Mouse (Mus musculus) cerebellum, adult 18-20 months (tissue): ENCODE data around the gene Slc44a3.
A peak's percentile ranks its signal among the peaks of the same experiment; 100 is the strongest.

Source experiments
- DNase-seq, 2 experiments: peaks; one replicate each; pipeline ENCODE4 v3.0.0; 2021

Gene Slc44a3

DNA sequence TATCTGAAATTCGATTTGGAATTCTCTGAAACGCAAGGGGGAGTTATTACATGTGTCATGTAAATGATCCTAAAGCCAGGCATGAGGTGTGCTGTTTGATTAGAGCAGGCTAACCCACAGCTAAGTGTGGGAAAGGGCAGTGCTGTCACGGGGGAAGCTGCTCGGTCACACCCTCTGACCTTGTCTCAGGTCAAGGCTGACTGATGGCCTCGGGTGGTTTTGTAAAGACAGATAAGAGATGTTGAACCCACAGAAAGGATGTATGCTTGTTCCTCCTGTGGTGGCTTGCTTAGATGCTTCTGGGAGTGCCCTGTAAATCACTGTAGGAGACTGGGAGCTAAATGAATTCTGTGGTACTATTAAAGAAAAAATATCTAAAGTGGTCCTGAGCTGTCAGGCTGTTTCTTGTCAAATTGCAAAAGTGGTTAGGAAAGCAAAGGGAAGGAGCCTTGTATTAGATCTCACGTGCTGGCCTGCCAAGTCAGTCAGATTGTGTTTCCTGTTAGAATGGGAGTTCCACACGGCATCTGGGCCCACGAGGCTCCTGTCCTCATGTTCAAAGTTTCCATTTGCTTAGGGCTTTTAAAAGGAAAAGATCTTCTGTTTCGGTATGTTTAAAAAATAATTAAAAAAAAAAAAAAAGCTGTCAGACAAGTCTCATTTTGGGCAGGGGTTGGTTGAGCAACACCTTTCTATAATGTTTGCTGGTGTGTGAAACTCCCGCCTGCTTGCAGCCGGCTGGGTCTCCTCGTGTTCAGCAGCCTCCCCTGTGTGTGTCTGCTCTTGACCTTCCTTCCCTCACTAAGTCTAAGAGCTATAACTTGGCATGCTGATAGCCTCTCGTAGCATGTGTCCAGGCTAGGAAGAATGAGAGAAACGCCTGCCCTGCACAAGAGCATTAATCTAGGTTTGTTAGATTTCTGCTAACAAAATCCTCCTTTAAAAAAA, 73.4 kb downstream of the Slc44a3 start:
- DNase-seq: no peak

DNA sequence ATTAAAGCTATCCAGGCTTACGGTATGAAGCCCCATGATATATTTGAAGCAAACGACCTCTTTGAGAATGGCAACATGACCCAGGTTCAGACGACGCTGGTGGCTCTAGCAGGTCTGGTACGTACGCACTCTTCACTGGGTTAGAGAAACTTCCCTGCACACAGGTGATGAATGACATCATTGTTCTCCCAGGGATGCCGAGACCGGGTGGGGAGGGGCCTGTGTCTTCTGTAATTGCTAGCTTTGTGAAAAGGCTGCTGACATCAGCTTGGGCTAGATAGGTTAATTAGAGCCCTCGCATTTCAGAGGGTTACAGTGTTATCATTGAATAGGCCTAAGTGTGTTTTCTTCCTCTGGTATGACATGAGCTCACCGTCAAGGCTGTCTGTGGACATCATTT, 80.8 kb downstream of the Slc44a3 start:
- no peak for DNase-seq

DNA sequence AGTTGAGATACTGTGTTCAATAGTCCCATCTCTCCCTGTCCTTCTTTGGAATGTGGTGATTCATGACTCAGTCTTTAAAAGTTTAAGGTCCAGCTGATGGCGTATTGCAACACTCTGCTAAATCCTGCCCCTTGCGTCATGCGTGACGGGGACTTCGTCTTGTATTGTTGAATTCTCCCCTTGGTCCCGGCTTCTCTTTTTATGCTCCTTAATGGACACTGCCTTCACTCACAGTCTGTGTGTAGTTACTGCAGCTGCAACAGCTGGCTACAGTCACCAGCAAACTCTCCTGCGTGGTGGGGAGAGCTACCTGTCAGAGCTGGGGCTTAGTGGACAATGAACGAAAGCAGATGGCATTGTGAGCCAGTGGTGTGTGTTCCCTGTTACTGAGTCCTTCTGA, 82.7 kb downstream of the Slc44a3 start:
- DNase-seq: no peak

DNA sequence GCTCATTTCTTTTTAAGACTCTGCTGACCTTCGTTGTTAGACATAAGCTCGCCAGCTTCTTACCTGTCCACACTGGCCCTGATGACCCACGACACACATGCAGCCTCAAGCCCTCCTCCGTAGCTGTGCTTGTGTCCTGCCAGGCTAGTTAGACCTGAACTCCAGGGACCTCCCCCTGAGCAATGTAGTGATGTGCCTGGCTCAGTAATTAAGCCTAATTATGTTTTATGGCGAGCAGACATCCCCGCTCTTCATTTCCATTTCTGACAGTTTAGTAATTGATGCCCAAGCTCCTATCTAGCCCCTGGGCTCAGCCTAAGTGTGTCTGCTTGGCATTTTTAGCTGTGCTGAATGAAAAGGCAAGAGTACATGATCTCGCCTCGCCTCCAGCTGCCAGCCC, 83.6 kb downstream of the Slc44a3 start:
- DNase-seq: no peak

DNA sequence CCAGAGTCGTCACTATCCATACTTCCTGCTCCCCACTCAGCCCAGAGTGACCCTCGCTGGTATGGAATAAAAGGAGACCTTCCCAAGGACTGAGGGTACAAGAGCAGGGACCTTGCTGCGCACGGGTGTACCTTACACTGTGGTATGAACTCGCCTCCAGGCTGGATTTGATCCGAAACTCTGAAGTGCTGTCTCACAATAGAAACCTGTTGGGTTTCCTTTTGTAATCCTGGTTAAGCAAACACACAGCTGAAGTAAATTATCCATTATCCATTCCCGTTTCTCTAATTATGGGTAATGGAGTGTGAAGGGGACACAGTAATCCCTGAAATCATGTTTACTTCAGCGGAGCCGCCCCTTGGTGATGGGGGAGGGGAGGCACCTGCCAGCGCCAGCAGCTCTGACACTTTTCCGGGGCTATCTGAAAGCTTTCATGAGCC, 84.2 kb downstream of the Slc44a3 start:
- DNase-seq: no peak

DNA sequence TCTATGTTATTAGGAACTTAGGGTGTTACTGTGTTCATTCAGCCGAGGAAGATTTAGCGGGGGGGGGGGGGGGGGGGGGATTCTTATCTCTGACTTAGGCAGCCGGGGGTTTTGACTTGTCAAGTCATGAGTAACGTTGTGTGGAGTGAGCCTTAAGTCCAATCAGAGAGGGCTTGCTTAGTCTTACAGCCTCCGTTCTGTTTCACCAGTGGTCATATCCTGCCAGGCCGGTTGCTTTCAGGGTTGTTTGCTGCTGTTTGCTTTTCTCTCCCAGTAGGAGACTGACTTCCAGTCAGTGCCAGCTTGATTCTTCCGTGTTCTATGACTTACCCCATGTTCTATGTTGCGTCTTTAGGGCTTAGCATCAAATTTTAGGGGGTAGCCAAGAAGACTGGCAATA, 85.8 kb downstream of the Slc44a3 start:
- DNase-seq: no peak

DNA sequence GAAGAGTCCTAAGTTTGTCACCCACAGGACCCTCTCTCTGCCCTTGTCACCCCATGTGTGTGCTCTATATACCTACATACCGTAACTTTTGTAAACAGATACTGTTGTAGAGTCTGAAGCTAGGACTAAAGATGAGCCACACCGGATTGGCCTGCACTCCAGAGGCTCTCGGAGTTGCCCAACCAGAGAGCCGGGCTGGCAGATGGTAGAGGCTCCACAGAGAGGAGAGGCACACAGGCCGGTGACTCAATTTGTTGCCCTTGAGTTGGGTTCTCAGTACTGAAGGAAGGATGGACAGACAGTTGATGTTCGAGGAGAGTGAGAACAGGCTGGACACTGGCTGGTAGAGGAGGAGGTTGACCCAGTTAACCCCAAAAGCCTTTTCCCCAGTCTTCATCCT, 87.8 kb downstream of the Slc44a3 start:
- DNase-seq: no peak

DNA sequence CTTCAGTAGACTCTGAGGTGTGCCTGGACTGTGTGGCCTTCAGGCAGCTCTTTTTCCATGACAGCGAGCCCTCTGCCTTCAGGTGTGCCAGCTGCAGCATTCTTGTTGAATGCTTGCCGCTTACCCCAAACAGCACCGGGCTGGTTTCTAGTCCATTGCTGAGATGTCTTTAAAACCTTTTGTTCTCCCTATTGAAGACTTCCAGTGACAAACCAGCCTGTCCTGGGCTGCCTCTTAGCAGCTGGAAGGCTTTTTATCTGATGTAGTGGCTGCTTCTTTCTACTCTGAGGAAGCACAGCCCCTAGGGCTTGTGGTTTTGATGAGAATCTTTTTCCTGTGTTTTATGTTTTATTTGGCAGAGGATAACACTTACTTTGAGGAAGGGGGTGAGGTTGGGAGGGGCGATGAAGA, 88.3 kb downstream of the Slc44a3 start:
- DNase-seq: no peak

DNA sequence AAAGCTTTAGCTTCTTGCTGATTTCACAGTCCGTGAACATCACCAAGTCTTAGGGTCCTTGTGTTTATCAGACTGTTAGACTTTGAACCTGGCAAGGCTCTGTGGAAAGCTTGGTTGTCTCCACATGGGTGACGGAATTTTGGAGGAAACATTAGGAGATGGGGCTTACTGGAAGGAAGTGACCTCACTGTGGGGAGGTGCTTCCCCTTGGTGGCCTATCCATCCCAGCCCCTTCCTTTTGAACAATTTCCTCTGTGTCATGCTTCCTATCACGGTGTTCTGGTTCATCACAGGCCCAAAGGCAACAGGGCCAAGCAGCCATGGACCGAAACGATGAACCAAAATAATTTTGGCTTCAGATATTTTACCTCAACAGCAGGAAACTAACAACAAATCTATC, 89.9 kb downstream of the Slc44a3 start:
- no peak for DNase-seq

DNA sequence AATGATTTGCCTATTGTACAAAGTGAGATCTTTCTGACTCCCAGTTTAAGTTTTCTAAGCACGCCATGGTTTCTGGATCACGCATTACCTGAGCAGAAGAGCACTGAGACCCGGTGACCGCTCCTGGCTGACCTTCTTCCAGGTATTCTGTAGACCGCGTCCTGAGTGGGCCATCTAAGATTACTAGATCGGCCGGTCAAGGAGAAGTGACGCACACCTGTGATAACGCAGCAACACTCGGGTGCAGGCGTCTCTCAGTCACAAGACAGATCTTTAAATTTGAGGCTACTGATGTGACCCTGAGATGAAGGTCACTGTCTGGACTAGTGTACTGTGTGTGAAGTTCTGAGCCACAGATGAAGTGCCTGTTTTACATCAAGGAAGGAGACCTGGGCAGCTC, 90.7 kb downstream of the Slc44a3 start:
- DNase-seq: no peak

DNA sequence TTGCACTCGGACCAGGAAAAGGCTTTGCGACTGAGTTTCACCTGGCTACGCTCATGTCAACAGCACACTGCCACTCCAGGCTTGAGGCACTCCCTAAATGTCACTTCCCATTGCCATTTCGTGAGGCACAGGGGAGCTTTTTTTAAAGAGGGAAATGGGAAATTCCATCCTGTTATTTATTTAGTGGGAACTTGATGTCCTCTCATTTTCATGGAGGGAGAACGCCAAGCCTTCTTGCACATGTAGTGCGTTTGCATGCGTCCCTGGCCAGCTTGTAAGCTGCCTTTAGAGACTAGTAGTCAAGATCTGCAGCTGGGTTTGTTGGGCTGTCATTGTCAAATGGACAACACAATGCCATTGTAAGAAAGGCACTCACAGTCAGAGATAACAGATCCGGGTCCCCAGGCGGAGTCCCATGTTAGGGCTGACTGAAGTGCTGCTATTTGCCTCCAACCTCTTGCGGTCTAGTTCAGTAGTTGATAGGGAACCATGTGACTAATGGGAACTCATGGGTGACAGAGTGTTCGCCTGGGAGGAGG, 92.5 kb downstream of the Slc44a3 start:
- DNase-seq: no peak

DNA sequence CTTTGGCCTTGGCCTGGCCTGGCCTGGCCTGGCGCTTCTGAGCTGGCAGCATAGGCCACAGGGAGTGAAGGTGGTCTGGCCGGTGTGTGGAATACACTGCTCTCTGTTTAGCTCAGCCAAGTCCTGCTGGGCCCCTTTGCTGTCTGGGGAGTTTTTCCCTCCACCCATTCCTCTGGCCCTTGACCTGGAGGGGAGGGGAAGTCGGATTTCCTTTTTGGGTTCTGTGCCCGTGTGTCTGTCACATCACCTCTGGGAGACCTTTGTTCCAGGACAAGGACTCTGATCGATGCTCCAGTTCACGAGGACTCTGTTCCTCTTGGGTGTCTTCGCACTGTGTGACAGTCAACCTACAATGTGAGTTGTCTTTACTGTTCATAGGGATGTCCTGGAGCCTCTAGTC, 94.2 kb downstream of the Slc44a3 start:
- no peak for DNase-seq

DNA sequence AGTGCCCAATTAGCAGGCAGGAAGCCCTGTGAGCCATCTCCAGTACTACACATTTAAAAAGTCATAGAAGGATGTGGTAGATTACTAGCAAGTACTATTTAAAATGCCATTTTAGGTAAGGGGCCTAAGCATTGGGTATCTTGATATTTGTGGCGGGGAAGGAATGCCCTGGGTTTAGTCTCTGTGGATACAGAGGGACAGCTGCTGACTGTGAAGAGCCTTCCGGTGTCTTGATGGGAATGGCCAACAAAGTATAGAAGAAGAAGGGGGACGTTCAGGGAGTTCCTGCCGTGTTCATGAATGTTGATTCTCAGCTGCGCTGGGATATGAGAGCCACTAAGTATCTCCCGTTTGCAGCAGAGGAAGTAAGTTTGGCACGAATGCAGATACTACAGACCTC, 95.1 kb downstream of the Slc44a3 start:
- no peak for DNase-seq

DNA sequence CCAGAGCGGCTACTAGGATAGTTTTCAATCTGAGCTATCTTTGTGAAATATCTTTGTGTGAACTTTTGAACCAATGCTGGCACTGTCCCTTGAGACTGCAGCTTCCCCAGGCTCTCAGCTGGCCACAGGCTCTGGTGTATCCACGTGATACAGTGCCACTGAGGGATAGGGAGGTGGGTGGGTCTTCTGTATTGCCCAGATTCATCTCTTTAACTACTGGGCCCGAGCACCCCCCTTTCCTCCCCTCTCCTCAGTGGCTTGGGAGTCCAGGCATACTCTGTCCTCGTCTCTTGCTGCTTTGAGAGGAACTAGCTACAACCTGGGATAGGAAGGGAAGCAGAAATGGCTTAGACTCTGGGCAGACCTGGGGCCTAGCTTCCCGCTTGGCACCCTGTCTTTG, 96.9 kb downstream of the Slc44a3 start:
- DNase-seq: no peak

DNA sequence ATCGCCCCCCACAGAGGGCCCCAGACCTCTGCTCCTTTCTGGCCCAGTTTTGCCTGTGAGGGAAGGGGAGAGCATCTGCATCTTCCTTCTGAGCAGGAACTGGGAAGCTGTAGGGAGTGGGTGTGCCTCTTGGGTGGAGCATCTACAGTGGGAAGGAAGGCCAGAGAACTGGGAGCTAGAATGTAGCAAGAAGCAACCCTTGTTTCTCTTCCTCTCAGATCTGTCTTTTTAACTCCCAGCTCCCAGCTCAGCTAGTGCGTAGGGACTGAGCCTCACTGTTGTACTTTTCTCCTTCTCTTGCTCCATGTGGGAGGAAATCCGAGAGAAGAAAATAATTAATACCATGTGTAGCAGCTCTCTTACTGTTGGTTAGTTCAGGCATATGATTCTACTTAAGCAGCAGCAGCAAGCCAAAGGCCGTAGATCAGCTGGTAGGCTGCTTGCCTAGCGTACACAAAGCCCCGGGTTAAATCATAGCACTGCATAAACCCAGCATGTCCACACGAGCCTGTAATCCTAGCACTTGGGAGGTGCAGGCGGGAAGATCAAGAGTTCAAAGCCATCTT, 98.2 kb downstream of the Slc44a3 start:
- no peak for DNase-seq

DNA sequence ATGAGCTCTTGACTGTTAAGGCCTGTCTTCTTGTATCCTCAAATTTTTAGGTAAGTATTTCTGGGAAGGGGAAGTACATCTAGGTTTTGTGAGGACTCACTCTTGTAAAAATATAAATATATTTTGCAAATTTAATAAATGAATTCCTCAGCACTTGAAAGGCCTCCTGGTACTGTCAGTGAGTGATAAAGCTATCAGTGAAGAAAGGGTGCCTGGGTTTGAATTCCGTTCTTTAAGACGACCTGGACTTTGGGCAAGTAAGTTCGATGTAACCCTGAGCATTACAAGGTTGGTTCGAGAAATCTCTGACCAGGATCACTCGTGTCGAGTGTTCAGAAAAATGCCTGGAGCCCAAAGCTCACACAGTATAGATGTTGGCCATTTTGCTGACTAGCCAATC, 98.8 kb downstream of the Slc44a3 start:
- no peak for DNase-seq

DNA sequence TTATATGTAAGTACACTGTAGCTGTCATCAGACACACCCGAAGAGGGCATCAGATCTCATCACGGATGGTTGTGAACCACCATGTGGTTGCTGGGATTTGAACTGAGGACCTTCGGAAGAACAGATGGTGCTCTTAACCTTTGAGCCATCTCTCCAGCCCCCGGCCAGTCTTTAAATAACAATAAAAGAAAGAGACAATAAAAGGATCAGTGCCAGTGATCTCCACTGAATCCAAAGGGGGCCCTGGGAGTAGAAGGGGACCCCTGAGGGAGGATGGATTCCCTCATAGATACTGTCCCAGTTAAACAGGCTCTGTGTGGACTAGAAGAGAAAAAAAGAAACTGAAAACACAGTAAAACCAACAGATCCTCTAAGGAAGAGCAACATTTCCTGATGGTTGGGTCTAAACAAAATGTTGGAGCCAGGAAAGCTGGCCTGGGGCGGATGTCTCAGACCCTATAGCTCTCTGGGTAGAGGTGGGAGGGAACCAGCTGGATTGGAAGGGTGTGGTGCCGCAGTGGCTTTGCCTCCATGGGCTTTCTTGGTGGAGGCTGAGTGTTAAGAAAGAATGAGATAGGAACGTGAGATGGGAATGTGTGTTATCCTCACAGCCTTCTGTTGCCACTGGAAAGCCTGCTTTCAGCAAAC, 101.8 kb downstream of the Slc44a3 start:
- DNase-seq: no peak

DNA sequence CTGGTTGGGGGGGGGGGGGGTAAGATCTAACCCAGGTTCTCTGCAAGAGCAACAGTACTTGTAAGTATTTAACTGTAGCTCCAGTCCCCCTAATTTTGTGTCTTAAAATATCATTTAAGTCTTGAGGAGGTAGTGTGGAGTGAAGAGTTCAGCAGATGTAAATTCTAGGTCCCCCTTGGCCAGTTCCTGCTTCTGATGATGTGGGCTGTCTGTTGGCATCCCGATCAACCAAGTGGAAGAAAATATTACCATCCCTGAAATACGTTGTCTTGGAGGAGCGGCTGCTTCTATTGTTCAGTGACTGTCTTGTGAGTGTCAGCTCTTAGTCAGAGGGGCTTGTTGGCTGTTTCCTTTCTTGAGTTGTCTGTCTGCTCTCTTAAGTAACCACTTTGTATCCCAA, 102.7 kb downstream of the Slc44a3 start:
- DNase-seq: no peak

DNA sequence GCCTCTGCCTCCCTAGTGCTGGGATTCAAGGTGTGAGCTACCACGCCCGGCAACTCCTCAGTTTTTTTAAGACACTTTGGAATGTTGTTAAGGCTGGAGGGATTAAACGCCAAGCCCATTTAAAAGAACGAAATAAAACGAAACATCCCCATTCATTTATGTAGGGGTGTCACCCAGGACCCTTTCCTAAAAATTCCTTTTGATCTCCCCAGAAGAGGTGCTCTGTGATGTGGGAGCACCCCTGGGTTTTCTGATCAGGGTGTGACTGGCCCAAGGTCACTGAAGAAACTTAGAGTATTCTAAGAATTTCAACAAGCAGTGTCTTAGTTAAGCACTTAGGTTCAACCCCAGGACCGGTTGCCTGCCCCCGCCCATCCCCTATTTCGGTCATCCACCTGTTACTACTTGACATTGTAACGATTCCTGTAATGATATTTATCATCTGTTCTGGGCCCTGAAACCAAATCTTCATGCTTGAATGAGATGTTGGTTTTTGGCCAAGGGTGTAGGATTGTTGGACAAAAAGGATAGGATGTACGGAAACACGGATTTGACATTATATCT, 103.4 kb downstream of the Slc44a3 start:
- no peak for DNase-seq

DNA sequence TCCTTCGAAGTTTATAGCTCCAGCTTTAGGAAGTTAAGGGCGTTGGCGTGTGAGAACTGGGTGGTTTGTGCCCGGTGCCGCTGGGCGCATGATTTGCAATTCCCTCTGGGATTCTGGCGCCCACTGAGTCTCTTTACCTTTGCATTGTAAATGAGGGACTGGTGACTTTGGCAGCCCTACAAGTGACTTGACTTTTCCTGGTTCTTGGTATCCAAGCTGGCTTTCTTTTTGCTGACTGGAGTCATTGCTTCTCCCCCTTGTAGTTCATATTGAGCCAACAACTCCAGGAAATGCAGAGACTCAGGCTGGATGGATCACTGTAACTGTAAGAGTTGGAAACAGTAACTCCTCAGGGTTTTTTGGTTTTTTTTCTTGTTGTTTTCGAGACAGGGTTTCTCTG, 104.0 kb downstream of the Slc44a3 start:
- DNase-seq: peak in 1 of 2 experiments; percentile 14

DNA sequence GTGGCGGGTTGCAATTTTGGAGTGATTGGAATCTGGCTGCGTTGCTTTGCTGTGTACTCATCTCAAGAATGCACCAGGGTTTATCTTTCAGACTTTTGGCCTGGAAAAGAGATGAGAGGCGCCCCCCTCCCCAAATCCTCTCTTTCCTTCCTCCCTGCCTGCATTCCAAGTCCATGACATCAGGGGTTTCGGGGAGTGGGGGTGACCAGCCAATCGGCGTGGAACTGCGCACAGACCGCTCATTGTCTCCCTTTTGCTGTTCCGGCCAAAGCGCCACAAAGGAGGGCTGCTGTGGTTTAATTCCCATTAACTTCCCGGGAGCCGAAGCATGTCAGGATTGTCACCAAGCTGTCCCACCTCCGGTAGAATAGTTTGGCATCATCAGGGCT, 104.7 kb downstream of the Slc44a3 start:
- peak; percentile 38 to 43 for DNase-seq

DNA sequence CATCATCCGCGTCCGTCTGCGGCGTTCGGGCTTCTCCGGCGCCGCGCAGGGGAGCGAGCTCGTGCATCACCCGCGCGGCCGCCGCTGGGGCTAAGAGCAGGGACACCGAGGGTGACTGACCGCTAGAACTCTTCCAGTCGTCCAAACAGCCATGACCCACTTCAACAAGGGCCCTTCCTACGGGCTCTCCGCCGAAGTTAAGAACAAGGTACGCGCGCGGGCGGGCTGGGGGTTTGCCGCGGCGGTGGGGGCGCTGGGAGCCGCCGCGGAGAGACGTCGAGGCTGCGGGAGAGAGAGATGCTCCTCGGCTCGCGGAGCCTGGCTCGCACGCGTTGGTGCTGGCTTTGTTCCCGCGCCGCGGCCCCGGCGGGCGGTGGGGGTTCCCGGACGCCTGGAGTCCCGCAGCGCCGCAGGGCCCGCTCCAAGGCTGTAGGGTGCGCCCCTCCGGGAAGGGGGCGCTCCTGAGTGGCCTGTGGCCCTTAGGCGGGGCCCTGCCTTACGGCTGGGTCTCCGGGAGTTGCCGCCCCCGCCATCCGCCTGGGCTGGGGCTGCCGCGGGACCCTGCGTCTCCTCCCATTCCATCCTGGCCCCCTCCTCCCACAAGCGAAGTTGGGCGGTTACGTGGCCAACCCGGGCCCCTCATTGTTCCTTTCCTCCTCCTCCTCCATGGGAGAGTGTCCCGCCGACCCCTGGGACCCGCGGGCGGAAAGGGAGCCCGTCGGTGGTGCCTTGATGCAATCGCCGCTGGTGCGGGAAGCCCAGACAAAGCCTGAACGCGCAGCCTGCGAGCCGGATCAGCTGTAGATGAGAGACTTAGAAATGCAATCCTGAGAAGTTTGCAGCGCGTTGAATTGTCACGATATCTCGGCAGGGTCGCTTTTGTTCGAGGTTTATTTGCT, 105.3 kb downstream of the Slc44a3 start:
- peak; percentile 42 to 69 for DNase-seq
